ENCODE assay signal across 8 mouse cellular contexts in the genomic region with DNA sequence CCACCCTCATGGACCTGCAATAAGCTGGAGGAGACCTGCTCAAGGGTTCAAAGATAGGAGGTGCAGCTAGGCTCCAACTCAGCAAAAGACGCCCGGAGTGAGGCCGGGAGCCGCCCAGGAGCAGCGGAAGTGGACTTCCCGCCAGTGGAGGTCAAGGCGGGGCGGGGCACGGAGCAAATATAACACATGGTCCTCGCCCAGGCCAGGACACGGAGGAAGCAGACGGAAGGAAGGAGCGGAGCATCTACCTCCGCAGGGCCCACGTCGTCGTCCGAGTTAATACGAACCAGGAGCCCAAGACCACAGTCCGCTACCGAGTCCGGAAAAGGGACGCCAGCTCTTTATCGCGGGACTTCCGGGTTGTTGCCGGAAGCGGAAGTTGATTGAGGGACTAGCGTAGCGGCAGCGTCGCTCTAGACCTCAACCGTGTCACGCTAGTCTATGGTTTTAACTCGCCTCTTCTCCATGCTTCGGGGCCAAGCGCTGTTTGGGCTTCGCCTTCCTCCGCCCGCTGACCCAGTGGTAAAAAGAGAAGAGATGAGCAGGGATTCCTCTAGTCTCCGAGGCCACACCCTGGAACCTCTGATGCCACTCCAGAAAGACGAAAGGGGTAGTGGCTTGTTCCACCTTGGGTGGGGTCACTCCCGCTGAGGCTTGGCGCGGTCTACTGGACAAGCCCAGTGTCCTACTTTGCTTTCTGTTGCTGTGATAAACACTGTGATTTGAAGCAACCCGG. TPM values are rescaled to one million over a fixed set of nuclear protein-coding genes. Genes with fewer than 3 reads are reported as not detected.
DNase-seq lines count a peak whose midpoint lies in the region; ATAC-seq lines count a peak whose summit lies in the region.

No protein-coding gene starts in this region.

- H3K9ac ChIP-seq in intestine, embryonic 14.5 days (ENCODE audit: low read length), result peak overlapping the region; percentile 88

- DNase-seq in adrenal gland, adult 18-20 months (ENCODE audit: low spot score in 2 of 2), result peak; percentile 80 to 87
- DNase-seq in embryo, embryonic 11 days, result peak; percentile 97
- DNase-seq in gastrocnemius, postnatal 25 days, result peak; percentile 85
- peak; percentile 94 for DNase-seq in intestine, embryonic 14.5 days (ENCODE audit: low spot score)
- peak; percentile 81 to 84 for DNase-seq in left cerebral cortex, postnatal 14 days (ENCODE audit: low spot score in 2 of 2)
- DNase-seq in mesoderm, embryonic 11.5 days (ENCODE audit: low read depth, low spot score), result peak; percentile 88
- peak; percentile 75 to 84 for DNase-seq in right cerebral cortex, postnatal 36 days (ENCODE audit: low spot score in 2 of 2)
- peak; percentile 94 for DNase-seq in yolk sac, embryonic 10.5 days (ENCODE audit: low spot score)

- peaks cover 9% of the 10 kb centered on the region for H3K4me1 ChIP-seq in intestine, embryonic 14.5 days (replicated peaks; ENCODE audit: control insufficient read depth, insufficient read depth, low read length)

- WGBS in intestine, embryonic 14.5 days, result under 1% methylated on average over 46 of the region's 46 CpGs

- peak overlapping the region; percentile 95 for H3K4me3 ChIP-seq in intestine, embryonic 14.5 days (ENCODE audit: low read depth, low read length)

- no peaks in the 10 kb centered on the region for H3K9me3 ChIP-seq in intestine, embryonic 14.5 days (ENCODE audit: control insufficient read depth, low read length)

- intact Hi-C loops in left cerebral cortex, postnatal 14 days (cut with DNase I), result loop anchor here (5.0 kb wide), 1 partner anchor 66 kb away; no protein-coding TSS in a partner anchor

- H3K4me2 ChIP-seq in intestine, embryonic 14.5 days (ENCODE audit: low read length), result peak overlapping the region; percentile 94

- no peaks in the 10 kb centered on the region for H3K27me3 ChIP-seq in intestine, embryonic 14.5 days (replicated peaks; ENCODE audit: control insufficient read depth, insufficient read depth, low read length)

- H3K36me3 ChIP-seq in intestine, embryonic 14.5 days (ENCODE audit: control insufficient read depth, insufficient read depth, low read length), result no peaks in the 10 kb centered on the region

- peak; percentile 87 for ATAC-seq in intestine, embryonic 14.5 days (replicated peaks; ENCODE audit: low FRiP score, low TSS enrichment, low read depth)

- H3K27ac ChIP-seq in intestine, embryonic 14.5 days (ENCODE audit: low read depth), result peak overlapping the region; percentile 90

RNA-seq across cellular contexts. Expression of a gene that starts 21.4 kb away (rescaled TPM):
- not detected for total RNA-seq in adrenal gland, adult 18-20 months (2021)
- not detected for total RNA-seq in gastrocnemius, postnatal 25 days (2021)
- polyA plus RNA-seq in intestine, embryonic 14.5 days (2014; fragmentation: Nextera tagmentation; extraction: Ambion mirVana), result not detected in 2 replicates
- not detected for total RNA-seq in left cerebral cortex, postnatal 14 days (2021)

RNA-seq across cellular contexts. Expression of a gene that starts 30.7 kb away (rescaled TPM):
- 100 to 1,000 TPM; 386 to 454 TPM for total RNA-seq in adrenal gland, adult 18-20 months (2021)
- total RNA-seq in gastrocnemius, postnatal 25 days (2021), result 100 to 1,000 TPM; 159 to 174 TPM
- polyA plus RNA-seq in intestine, embryonic 14.5 days (2014; fragmentation: Nextera tagmentation; extraction: Ambion mirVana), result 632 and 704 TPM in 2 replicates
- total RNA-seq in left cerebral cortex, postnatal 14 days (2021), result 100 to 1,000 TPM; 412 to 432 TPM

RNA-seq across cellular contexts. Expression of a gene that starts 42.1 kb away (rescaled TPM):
- not detected for total RNA-seq in adrenal gland, adult 18-20 months (2021)
- total RNA-seq in gastrocnemius, postnatal 25 days (2021), result not detected
- polyA plus RNA-seq in intestine, embryonic 14.5 days (2014; fragmentation: Nextera tagmentation; extraction: Ambion mirVana), result 3.8 TPM in 1 of 2 replicates, not detected in the other
- total RNA-seq in left cerebral cortex, postnatal 14 days (2021), result not detected

Comparison
In these comparisons a context has a peak if more than half of its experiments do, and no peak if none do; other contexts are left out.
1. Peak in every context shown above with its lines: DNase-seq, ATAC-seq, H3K4me3 ChIP-seq and H3K27ac ChIP-seq.